Mouse (Mus musculus): ENCODE results near the gene C77080. TPM values are rescaled to one million over a fixed set of nuclear protein-coding genes. Genes with fewer than 3 reads are reported as not detected.

Gene C77080
- total RNA-seq, 2 experiments from 2014 or later = 9.7 to 11.7 TPM

- intact Hi-C loops (cut with DNase I) = loop anchor here (5.0 kb wide), 1 partner anchor 60 kb away; no protein-coding TSS in a partner anchor
- no peak for DNase-seq
Measured at GRCm38 (mm10) chr4:129271991-129272755, 11.0 kb upstream of the C77080 start.

- intact Hi-C loops (cut with DNase I) = no loop called here
- DNase-seq = no peak
Measured at GRCm38 (mm10) chr4:129268698-129269097, 7.5 kb upstream of the C77080 start.

GRCm38 (mm10) chr4:129266821-129267220 lies 5.6 kb upstream of the C77080 start:
- intact Hi-C loops (cut with DNase I) = no loop called here
- no peak for DNase-seq

- intact Hi-C loops (cut with DNase I) = no loop called here
- DNase-seq = no peak
Measured at GRCm38 (mm10) chr4:129266191-129266590, 5.0 kb upstream of the C77080 start.

GRCm38 (mm10) chr4:129263225-129264021 lies 2.2 kb upstream of the C77080 start:
- no peak for DNase-seq
- intact Hi-C loops (cut with DNase I) = no loop called here

GRCm38 (mm10) chr4:129260678-129261077 lies 526 bp downstream of the C77080 start:
- intact Hi-C loops (cut with DNase I) = no loop called here
- DNase-seq = no peak

GRCm38 (mm10) chr4:129259101-129259500 lies 2.1 kb downstream of the C77080 start:
- intact Hi-C loops (cut with DNase I) = no loop called here
- DNase-seq = no peak

GRCm38 (mm10) chr4:129256450-129257380 lies 4.5 kb downstream of the C77080 start:
- DNase-seq = no peak

GRCm38 (mm10) chr4:129254571-129254970 lies 6.6 kb downstream of the C77080 start:
- intact Hi-C loops (cut with DNase I) = no loop called here
- DNase-seq = no peak

More at GRCm38 (mm10) chr4:129256450-129257380, 4.5 kb downstream of the C77080 start:
- intact Hi-C loops (cut with DNase I) = no loop called here

GRCm38 (mm10) chr4:129252492-129252891 lies 8.7 kb downstream of the C77080 start:
- intact Hi-C loops (cut with DNase I) = no loop called here
- DNase-seq = no peak

- DNase-seq = no peak
- intact Hi-C loops (cut with DNase I) = no loop called here
Measured at GRCm38 (mm10) chr4:129251482-129252125, 9.6 kb downstream of the C77080 start.

- intact Hi-C loops (cut with DNase I) = no loop called here
- DNase-seq = no peak
Measured at GRCm38 (mm10) chr4:129250759-129251481, 10.3 kb downstream of the C77080 start.

- intact Hi-C loops (cut with DNase I) = no loop called here
Measured at GRCm38 (mm10) chr4:129249288-129249687, 11.9 kb downstream of the C77080 start.

GRCm38 (mm10) chr4:129248243-129248767 lies 12.9 kb downstream of the C77080 start:
- no peak for DNase-seq

More at GRCm38 (mm10) chr4:129249288-129249687, 11.9 kb downstream of the C77080 start:
- DNase-seq = no peak

GRCm38 (mm10) chr4:129247381-129248242 lies 13.6 kb downstream of the C77080 start:
- intact Hi-C loops (cut with DNase I) = no loop called here
- no peak for DNase-seq

More at GRCm38 (mm10) chr4:129248243-129248767, 12.9 kb downstream of the C77080 start:
- intact Hi-C loops (cut with DNase I) = no loop called here

GRCm38 (mm10) chr4:129246360-129247301 lies 14.6 kb downstream of the C77080 start:
- intact Hi-C loops (cut with DNase I) = no loop called here
- DNase-seq = no peak

GRCm38 (mm10) chr4:129244802-129245201 lies 16.4 kb downstream of the C77080 start:
- no peak for DNase-seq
- intact Hi-C loops (cut with DNase I) = no loop called here
